Mouse (Mus musculus): ENCODE measurements around the gene Gm28308. TPM values are rescaled to one million over a fixed set of nuclear protein-coding genes. Genes with fewer than 3 reads are reported as not detected.

The Gm28308 gene
- polyA plus RNA-seq, 1 experiment from 2014 or later, result not detected

GRCm38 (mm10) chr6:52202362-52203120, 10.6 kb downstream of the Gm28308 start:
- no peaks in the 10 kb centered on the region for H3K9me3 ChIP-seq (ENCODE audit: control insufficient read depth, low read length)
- peak overlapping the region; percentile 61 for H3K9ac ChIP-seq
- peak overlapping the region; percentile 88 for H3K27ac ChIP-seq
- 4% methylated on average over 22 of the region's 22 CpGs for WGBS
- ATAC-seq (ENCODE audit: low FRiP score) (no peak), DNase-seq (ENCODE audit: low spot score) (no peak)
- no peaks in the 10 kb centered on the region for H3K4me1 ChIP-seq (replicated peaks; ENCODE audit: control insufficient read depth, insufficient read depth, low read length)
- no peaks in the 10 kb centered on the region for H3K36me3 ChIP-seq (replicated peaks; ENCODE audit: control insufficient read depth, insufficient read depth)
- peaks cover 91% of the 10 kb centered on the region for H3K27me3 ChIP-seq (ENCODE audit: control insufficient read depth, insufficient read depth, low read length)
- H3K4me3 ChIP-seq (replicated peaks; ENCODE audit: low read length), result peak overlapping the region; percentile 50
- H3K4me2 ChIP-seq (replicated peaks), result peak overlapping the region; percentile 81

- H3K4me2 ChIP-seq (replicated peaks), result peak overlapping the region; percentile 81
- ATAC-seq (ENCODE audit: low FRiP score), result no peak
- H3K9ac ChIP-seq, result peak overlapping the region; percentile 61
- peak overlapping the region; percentile 95 for H3K27ac ChIP-seq
- 5% methylated on average over 1 of the region's 1 CpGs for WGBS
- H3K36me3 ChIP-seq (replicated peaks; ENCODE audit: control insufficient read depth, insufficient read depth), result no peaks in the 10 kb centered on the region
- peak overlapping the region; percentile 50 for H3K4me3 ChIP-seq (replicated peaks; ENCODE audit: low read length)
- H3K9me3 ChIP-seq (ENCODE audit: control insufficient read depth, low read length), result no peaks in the 10 kb centered on the region
- no peaks in the 10 kb centered on the region for H3K4me1 ChIP-seq (replicated peaks; ENCODE audit: control insufficient read depth, insufficient read depth, low read length)
- peaks cover 90% of the 10 kb centered on the region for H3K27me3 ChIP-seq (ENCODE audit: control insufficient read depth, insufficient read depth, low read length)
- no peak for DNase-seq (ENCODE audit: low spot score)
These were observed 11.9 kb downstream of the Gm28308 start for GRCm38 (mm10) chr6:52201269-52201668.

- H3K9ac ChIP-seq, result peak overlapping the region; percentile 61
- H3K4me3 ChIP-seq (replicated peaks; ENCODE audit: low read length), result peak overlapping the region; percentile 50
- no peak for ATAC-seq (ENCODE audit: low FRiP score)
- WGBS, result 10% methylated on average over 10 of the region's 10 CpGs
- no peak for DNase-seq (ENCODE audit: low spot score)
- H3K36me3 ChIP-seq (replicated peaks; ENCODE audit: control insufficient read depth, insufficient read depth), result no peaks in the 10 kb centered on the region
- no peaks in the 10 kb centered on the region for H3K9me3 ChIP-seq (ENCODE audit: control insufficient read depth, low read length)
- no peaks in the 10 kb centered on the region for H3K4me1 ChIP-seq (replicated peaks; ENCODE audit: control insufficient read depth, insufficient read depth, low read length)
- peaks cover 89% of the 10 kb centered on the region for H3K27me3 ChIP-seq (ENCODE audit: control insufficient read depth, insufficient read depth, low read length)
- H3K4me2 ChIP-seq (replicated peaks), result peak overlapping the region; percentile 81
- H3K27ac ChIP-seq, result peak overlapping the region; percentile 95
These were observed 12.3 kb downstream of the Gm28308 start for GRCm38 (mm10) chr6:52200751-52201250.

DNA sequence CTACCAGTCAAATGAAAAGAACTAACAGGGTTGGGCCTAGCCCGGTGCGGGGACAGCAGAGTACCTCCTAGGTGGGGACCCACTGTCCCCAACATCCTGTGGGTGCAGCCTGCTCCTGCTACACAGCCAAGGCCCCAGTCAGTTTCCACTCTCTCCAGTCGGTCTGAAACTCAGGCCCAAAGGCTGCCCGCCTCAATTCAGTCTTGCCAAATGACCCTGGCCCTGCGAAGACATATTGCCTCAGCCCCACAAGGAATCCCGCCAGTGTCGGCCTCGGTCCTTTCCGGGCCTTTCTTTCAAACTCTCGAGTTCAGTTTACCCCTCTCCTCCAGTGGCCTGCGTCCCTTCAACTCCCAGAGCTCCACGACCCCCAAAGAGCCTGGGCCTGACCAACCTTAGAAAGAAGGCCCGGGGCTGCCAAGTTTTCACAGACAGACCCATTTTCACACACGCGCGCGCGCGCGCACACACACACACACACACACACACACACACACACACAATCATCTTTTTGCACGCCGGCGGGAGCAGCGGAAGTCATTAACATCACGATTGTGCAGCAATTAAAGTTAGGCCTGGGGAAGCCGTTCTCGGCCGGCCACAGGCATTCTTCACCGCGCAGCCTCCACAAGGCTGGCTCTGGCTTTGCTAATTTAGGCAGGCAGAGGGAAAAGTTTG, 12.9 kb downstream of the Gm28308 start:
- H3K4me3 ChIP-seq (replicated peaks; ENCODE audit: low read length), result peak overlapping the region; percentile 50
- no peak for ATAC-seq (ENCODE audit: low FRiP score)
- H3K4me2 ChIP-seq (replicated peaks), result peak overlapping the region; percentile 81
- 4% methylated on average over 30 of the region's 30 CpGs for WGBS
- H3K9me3 ChIP-seq (ENCODE audit: control insufficient read depth, low read length), result no peaks in the 10 kb centered on the region
- H3K9ac ChIP-seq, result peak overlapping the region; percentile 61
- peak overlapping the region; percentile 95 for H3K27ac ChIP-seq
- H3K27me3 ChIP-seq (ENCODE audit: control insufficient read depth, insufficient read depth, low read length), result peaks cover 90% of the 10 kb centered on the region
- no peaks in the 10 kb centered on the region for H3K36me3 ChIP-seq (replicated peaks; ENCODE audit: control insufficient read depth, insufficient read depth)
- DNase-seq (ENCODE audit: low spot score), result no peak
- no peaks in the 10 kb centered on the region for H3K4me1 ChIP-seq (replicated peaks; ENCODE audit: control insufficient read depth, insufficient read depth, low read length)

- Histone ChIP-seq H3K9ac (peak overlapping the region; percentile 70), H3K4me3 (replicated peaks; ENCODE audit: low read length) (peak overlapping the region; percentile 9)
- peak; percentile 76; the same call in 1 of the 2 replicates for ATAC-seq (ENCODE audit: low FRiP score)
These were observed 15.9 kb downstream of the Gm28308 start for GRCm38 (mm10) chr6:52197271-52197670.

GRCm38 (mm10) chr6:52196811-52197210, 16.3 kb downstream of the Gm28308 start:
- Histone ChIP-seq H3K4me1 (replicated peaks; ENCODE audit: control insufficient read depth, insufficient read depth, low read length) (no peaks in the 10 kb centered on the region), H3K4me3 (replicated peaks; ENCODE audit: low read length) (no peak overlapping the region), H3K27ac (peak overlapping the region; percentile 95), H3K27me3 (ENCODE audit: control insufficient read depth, insufficient read depth, low read length) (peaks cover 94% of the 10 kb centered on the region), H3K9ac (peak overlapping the region; percentile 70), H3K36me3 (replicated peaks; ENCODE audit: control insufficient read depth, insufficient read depth) (no peaks in the 10 kb centered on the region), H3K4me2 (replicated peaks) (peak overlapping the region; percentile 81), H3K9me3 (ENCODE audit: control insufficient read depth, low read length) (no peaks in the 10 kb centered on the region)
- 5% methylated on average over 9 of the region's 9 CpGs for WGBS
- no peak for ATAC-seq (ENCODE audit: low FRiP score)
- no peak for DNase-seq (ENCODE audit: low spot score)

More at GRCm38 (mm10) chr6:52197271-52197670, 15.9 kb downstream of the Gm28308 start:
- peak overlapping the region; percentile 95 for H3K27ac ChIP-seq
- peaks cover 92% of the 10 kb centered on the region for H3K27me3 ChIP-seq (ENCODE audit: control insufficient read depth, insufficient read depth, low read length)
- H3K4me1 ChIP-seq (replicated peaks; ENCODE audit: control insufficient read depth, insufficient read depth, low read length), result no peaks in the 10 kb centered on the region
- WGBS, result under 1% methylated on average over 10 of the region's 10 CpGs
- peak overlapping the region; percentile 81 for H3K4me2 ChIP-seq (replicated peaks)
- H3K36me3 ChIP-seq (replicated peaks; ENCODE audit: control insufficient read depth, insufficient read depth), result no peaks in the 10 kb centered on the region
- peak; percentile 68 for DNase-seq (ENCODE audit: low spot score)
- no peaks in the 10 kb centered on the region for H3K9me3 ChIP-seq (ENCODE audit: control insufficient read depth, low read length)

DNA sequence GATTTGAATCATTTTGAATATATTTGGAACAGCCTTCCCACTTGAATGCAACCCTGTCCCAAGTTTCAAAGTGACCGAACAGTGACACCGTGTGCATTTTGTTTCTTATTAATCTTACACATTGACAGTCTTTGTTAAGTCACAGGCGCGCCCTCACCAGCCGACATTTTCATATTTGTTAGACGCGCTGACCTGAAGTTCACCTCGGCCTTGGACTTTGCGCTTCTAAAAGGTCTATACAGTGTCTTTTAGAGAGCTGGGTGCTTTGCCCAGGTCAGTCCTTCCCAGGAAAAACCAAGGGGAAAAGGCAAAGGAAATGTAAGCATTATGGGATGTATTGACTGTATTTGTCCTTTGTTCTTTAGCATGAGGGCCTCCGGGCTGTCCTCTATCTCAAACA, 18.4 kb downstream of the Gm28308 start:
- Histone ChIP-seq H3K9me3 (ENCODE audit: control insufficient read depth, low read length) (no peaks in the 10 kb centered on the region), H3K4me3 (replicated peaks; ENCODE audit: low read length) (0 out of 2 replicates have a peak overlapping the region, but pooled peaks have one; percentile 51), H3K4me2 (replicated peaks) (peak overlapping the region; percentile 81), H3K36me3 (replicated peaks; ENCODE audit: control insufficient read depth, insufficient read depth) (no peaks in the 10 kb centered on the region), H3K27ac (peak overlapping the region; percentile 95), H3K4me1 (replicated peaks; ENCODE audit: control insufficient read depth, insufficient read depth, low read length) (no peaks in the 10 kb centered on the region), H3K27me3 (ENCODE audit: control insufficient read depth, insufficient read depth, low read length) (peaks cover 87% of the 10 kb centered on the region), H3K9ac (peak overlapping the region; percentile 70)
- DNase-seq (ENCODE audit: low spot score) (no peak), ATAC-seq (ENCODE audit: low FRiP score) (no peak)
- 5% methylated on average over 10 of the region's 10 CpGs for WGBS

DNA sequence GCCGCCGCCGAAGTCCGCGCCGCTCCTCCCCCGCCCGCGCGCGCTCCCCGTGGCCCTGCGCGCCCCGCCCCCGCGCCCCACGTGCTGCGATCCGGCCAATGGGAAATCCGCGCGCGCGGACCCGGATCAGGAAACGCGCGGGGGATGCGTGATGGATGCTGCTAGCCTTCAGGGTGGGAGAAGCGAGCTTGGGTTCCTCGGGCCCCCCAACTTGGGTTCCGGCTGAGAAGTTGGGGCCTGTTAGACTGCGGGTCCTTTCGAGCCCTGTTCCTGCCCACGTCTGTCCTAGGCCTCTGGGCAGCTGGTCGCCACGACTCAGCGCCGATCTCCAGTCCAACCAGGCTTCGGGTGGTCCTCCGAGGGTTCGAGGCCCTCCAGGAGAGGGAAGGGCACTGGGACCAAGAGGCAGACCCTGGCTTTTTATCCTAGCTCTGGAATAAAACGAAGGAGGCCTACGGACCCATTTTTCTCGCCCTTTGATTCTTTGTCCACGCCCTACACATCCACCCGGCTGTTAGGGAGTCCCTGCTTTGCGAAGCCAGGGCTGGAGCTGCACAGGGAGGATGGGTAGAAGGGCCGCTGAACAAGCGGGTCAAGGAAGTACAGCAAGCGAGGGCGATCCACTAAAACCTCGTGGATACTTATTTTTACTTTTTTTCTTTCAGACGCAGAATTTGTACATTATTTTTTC, 21.1 kb downstream of the Gm28308 start:
- H3K9ac ChIP-seq, result peak overlapping the region; percentile 70
- under 1% methylated on average over 24 of the region's 55 CpGs for WGBS
- no peaks in the 10 kb centered on the region for H3K9me3 ChIP-seq (ENCODE audit: control insufficient read depth, low read length)
- H3K4me3 ChIP-seq (replicated peaks; ENCODE audit: low read length), result peak overlapping the region; percentile 51
- ATAC-seq (ENCODE audit: low FRiP score), result peak; percentile 82
- no peaks in the 10 kb centered on the region for H3K36me3 ChIP-seq (replicated peaks; ENCODE audit: control insufficient read depth, insufficient read depth)
- no peaks in the 10 kb centered on the region for H3K4me1 ChIP-seq (replicated peaks; ENCODE audit: control insufficient read depth, insufficient read depth, low read length)
- peak overlapping the region; percentile 81 for H3K4me2 ChIP-seq (replicated peaks)
- peak overlapping the region; percentile 95 for H3K27ac ChIP-seq
- peaks cover 88% of the 10 kb centered on the region for H3K27me3 ChIP-seq (ENCODE audit: control insufficient read depth, insufficient read depth, low read length)
- peak; percentile 81 for DNase-seq (ENCODE audit: low spot score)
